Mouse (Mus musculus): ENCODE data around the gene Mucl3. TPM values are rescaled to one million over a fixed set of nuclear protein-coding genes. Genes with fewer than 3 reads are reported as not detected.
A peak's percentile ranks its signal among the peaks of the same experiment; 100 is the strongest.

The Mucl3 gene
- total RNA-seq, 2 experiments from 2014 or later: not detected

DNA sequence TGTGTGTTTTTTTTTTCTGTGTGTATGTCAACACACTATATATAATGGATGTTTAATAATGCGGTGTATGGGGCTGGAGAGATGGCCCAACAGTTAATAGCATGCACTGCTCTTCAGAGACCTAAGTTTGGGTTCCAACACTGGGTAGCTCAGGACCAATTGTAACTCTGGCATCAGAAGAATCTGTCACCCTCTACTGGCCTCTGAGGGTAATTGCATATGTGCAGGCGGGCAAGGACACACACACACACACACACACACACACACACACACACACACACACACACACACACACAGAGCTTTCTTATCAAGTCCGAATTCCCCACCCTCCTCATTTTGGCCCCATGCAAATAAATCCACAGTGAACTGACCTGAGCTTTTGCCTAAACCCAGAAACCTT, 8.3 kb downstream of the Mucl3 start:
- DNase-seq: no peak

DNA sequence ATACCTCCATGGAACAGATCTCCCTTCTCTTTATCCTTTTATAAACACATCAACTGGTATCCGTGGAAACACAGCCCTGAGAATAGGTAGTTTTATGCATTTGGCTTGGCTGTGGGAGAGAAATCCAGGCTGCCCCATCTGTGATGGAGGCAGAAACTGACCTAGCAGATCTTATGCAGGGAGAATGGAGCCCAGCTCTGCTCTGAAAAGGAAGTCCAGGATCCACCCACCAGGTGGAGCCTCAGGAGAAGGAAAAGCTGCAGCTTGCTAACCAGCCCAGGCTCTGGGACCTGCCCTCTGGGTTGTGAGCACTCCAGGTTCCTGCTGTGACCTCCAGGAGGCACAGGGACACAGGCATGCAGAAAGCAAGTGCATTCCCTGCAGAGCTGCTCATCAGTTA, 9.5 kb downstream of the Mucl3 start:
- DNase-seq: peak; percentile 55

DNA sequence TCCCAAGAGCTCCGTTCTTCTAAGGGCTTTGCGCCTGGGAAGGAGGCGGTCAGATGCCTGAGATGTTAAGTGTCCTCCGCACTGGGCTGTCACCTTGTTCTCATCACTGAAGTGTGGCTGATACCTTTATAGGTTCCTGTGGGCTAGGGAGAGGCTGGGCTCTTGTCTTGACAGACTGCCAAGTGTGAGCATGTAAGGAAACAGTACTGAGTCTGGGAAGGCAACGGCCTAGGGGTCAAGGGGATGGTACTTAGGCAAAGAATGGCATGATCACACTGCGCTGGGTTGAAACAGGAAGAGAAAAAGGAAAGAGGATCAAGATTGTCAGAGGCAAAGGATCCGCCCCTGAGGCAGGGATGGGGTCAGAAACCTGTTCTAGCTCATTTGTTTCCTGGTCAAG, 17.0 kb downstream of the Mucl3 start, which contains the start of gene Gm9573:
Gene Gm9573, minus strand, starts transcription at position 101 of the 400 bp plus-strand sequence.
- no peak for DNase-seq

DNA sequence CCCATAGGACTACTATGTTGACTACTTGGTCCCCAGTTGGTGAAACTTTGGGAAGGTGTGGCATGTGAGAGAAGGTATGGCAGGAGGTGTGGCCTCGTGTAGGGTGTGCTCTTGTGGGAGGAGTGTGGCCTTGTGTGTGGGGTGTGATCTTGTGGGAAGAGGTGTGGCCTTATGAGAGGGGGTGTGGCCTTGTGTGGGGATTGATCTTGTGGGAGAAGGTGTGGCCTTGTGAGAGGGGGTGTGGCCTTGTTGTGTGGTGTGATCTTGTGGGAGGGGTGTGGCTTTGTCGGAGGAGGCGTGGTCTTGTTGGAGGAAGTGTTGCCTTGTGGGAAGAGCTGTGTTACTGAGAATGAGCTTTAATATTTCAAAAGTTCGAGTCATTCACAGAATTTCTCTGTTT, 26.4 kb downstream of the Mucl3 start:
- no peak for DNase-seq

DNA sequence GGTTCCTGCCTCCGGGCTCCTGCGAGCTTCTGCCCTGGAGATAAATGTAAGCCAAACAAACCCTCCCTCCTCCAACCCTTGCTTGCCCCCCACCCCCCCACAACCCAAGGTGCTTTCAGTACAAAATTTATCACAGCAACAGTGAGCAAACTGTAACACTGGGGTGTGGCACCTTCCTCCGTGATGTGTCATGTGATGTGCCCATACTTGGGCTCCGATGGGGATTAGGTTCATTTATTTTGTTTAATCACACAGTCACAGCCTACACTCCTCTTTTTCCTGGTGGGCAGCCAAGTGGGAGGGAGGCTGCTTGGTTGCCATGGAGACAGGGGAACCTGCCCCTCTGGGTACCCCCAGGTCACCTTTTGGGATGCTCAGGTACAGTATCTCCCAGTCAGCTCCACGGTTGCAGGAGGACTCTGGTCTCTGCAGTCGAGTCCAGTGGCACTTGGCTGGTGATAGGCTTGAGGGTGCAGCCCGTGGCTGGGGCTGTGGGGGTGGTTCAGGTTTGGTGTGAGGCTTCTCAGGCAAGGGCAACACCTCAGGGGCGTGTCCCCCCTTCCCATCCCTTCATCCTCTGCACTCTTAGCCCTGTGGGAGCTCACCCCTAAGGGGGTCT, 41.6 kb downstream of the Mucl3 start:
- no peak for DNase-seq

DNA sequence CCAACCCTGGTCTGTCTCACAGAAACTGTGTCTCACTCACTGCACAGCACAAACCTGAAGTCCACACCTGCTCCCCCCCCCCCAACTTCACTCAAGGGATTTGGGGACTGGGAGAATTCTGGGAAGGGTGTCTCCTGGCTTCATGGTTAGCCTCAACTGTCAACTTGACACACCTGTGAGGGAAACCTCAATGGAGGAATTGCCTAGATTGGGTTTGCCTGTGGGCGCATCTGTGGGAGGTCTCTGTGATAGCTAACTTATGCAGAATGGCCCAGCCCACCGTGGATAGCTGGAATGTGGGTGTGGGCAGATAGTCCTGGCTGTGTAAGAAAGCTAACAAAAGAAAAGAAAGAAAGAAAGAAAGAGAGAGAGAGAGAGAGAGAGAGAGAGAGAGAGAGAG, 42.2 kb downstream of the Mucl3 start, which contains the start of gene Sfta2:
Gene Sfta2, plus strand, starts transcription at position 301 of the 400 bp plus-strand sequence.
- DNase-seq: no peak

DNA sequence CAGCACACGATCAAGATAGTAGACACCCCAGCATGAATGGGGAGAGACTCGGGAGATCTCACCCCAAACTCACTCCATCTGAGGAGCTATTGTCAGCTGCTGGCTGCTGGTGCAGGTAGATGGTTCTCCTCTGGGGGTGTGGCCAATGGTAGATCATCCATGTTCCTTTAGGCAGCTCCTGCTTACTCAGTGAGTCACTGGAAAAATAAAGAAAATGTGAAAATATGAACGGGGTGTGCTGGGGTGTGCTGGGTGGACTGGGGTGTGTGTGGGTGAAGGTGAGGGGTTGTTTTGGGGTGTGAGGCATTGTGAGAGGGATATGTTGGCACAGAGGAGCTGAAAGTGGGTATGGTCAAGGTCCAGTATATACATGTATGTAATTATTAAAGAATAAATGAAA, 46.1 kb downstream of the Mucl3 start:
- no peak for DNase-seq

DNA sequence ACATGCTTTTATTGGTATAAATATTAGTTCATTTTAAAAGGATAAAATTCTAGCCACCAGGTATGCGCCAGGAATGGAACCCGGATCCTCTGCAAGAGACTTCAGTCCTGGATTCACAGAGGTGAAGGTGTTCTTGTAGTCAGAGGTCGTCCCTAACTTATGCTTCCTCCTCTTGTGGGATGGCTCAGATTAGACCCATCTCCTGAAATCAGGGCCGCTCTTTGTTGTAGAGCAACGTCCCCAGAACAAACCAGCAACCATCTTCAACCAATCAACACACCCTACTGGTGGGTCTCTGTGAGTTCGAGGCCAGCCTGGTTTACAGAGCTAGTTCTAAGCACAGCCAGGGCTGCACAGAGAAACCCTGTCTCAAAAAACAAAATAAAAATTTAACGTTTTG, 49.0 kb downstream of the Mucl3 start:
- DNase-seq: no peak

DNA sequence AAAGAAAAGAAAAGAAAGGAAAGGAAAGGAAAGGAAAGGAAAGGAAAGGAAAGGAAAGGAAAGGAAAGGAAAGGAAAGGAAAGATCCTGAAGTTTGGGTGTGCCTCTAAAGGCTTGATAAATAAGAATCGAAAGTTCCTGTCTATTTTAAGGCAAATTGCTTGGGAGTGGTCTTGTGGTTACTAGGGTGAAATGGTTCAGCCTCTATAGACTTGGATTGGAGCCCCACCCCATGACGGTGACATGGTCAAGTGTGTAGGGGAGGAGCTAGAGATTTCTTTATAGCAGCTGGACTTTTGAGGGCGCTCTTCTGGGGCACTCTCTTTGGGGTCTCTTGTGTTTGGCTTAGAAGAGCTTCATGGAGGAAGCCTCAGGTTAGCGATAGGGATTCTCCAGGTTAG, 49.7 kb downstream of the Mucl3 start:
- no peak for DNase-seq

DNA sequence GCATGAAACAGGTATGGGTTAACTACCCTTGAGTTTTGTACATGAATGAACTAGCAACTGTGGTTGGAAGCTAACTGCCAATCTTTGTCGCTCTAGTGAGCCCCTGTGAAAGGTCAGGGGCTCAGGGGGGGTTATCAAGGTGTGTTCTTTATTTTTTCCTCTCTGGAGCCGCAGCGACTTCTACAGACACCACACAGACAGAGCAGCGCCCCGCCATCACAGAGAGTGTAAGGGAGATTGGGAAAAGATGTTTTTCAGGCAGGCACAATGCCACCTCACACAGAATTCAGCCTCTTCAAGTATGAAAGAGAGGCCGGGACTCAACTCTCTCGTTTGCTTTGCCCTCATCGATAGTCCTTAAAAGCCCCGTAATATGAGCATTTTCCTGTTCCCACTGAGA, 51.4 kb downstream of the Mucl3 start:
- no peak for DNase-seq

DNA sequence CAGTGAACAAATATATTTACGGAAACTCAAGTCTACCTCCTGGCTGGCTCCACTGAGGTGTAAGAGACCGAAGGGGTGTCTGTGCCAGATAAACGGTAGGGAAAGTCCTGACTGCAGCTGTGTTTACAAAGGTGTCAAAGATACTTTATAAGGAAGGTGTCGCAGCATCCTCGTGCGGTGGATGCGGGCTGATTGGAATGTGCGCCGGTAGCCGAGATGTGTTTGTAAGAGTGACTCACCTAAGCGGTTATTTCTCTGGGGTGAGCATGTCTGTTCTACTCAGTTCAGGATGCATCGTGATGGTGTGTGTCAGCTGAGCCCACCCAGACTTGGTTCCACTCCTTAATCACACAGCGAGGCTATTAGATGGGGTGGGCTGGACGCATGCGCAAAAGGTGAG, 51.8 kb downstream of the Mucl3 start:
- DNase-seq: no peak

DNA sequence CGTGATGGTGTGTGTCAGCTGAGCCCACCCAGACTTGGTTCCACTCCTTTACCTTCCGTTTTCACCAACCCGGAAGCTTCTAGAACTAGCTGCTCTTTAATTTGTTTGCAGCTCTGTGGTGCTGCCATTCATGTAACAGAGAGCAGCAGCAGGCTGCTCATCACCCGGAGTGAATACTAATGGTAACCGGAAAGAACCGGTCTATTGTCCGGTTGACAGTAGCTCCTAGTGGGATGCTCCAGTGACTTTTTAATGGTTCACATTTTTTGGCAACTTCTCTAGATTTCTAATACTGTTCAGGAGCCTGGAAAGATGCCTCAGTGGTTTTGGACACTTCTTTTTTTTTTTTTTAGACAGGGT, 52.3 kb downstream of the Mucl3 start:
- DNase-seq: no peak

DNA sequence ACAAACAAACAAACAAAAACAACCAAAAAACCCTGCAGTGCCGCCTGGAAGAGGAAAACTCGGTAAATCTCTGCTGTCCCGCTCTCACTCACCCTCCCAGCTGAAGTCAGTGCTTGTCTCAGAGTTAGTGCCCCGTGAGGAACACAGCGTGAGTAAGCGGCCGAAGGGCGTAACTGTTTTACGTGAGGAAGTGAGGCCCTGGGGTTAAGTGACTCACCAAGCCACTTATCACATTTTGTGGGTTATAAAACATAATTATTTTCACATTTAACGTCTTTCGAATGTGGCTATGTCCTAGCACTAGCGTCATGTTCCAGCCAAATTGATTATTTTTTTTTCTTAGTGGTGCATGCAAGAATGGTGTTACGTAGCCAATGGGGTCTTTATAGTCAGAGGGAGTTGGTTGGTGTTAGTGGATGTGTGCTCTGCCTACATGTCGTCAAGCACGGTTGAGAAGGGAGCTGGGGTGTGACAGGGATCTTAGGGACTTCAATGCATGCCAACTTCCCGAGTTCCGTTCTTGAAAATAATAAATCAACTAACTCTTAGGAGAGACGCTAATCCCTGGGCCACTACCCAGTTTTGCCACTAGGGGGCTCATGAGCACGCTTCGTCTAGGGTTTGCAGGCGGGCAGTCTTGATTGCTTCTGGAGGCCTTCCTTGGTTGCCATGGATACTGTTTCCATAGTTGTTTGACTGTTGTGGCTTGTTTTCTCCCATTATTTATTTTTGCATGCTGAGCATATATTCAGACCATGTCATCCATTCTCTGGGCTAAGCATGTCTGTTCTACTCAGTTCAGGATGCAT, 52.9 kb downstream of the Mucl3 start:
- peak; percentile 87 for DNase-seq

DNA sequence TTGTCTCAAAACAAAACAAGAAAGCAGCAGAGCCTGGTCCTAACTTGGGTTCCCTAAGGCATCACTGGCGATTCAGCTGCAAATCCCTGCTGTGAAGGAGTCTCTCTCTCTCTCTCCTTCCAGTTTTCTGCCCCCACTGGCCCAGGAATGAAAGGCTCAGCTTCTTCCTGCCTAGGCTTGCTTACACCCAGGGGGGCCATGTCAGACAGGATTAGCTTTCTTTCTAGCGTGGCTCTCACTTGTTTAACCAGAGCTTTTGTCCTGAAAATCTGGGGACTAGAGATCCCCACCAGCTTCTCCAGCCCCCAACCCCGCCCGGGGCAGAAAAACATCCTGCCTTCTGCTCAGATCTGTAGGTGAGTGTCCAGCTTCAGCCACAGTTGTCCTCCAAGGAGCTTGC, 55.1 kb downstream of the Mucl3 start:
- no peak for DNase-seq

DNA sequence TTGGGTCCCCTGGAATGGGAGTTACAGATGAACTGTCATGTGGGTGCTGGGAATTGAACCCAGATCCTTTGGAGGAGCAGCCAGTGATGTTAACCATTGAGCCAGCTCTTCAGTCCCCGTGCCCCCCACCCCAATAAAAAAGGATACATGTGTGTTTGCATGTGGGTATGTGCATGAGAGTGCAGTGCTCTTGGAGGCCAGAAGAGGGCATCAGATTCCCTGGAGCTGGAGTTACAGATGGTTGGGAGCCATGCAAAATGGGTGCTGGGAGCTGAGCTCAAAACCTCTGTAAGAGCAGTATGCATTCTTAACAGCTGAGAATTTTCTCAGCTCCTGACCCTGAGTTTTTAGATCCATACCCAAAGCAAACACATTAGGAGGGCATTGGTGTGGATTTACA, 56.2 kb downstream of the Mucl3 start:
- no peak for DNase-seq

Other genes with a start within 250 kb of the Mucl3 start
- gene H2-Q6, start 218.8 kb downstream of the Mucl3 start, total RNA-seq (2021): under 1 TPM; 0.21 to 0.52 TPM
- under 1 TPM; 0.69 to 0.92 TPM for gene H2-Q7, start 204.5 kb downstream of the Mucl3 start, total RNA-seq (2021)
- under 1 TPM; 0.19 to 0.36 TPM for gene H2-Q10, start 173.6 kb downstream of the Mucl3 start, total RNA-seq (2021)
- not detected for gene Pou5f1, start 137.7 kb downstream of the Mucl3 start, total RNA-seq (2021)
- 10 to 100 TPM; 41.1 to 44.2 TPM for gene Tcf19, start 126.9 kb downstream of the Mucl3 start, total RNA-seq (2021)
- gene Cchcr1, start 126.6 kb downstream of the Mucl3 start, total RNA-seq (2021): 10 to 100 TPM; 11.0 to 12.5 TPM
- not detected for gene Psors1c2, start 110.5 kb downstream of the Mucl3 start, total RNA-seq (2021)
- under 1 TPM; 0.16 to 0.26 TPM for gene Cdsn, start 91.6 kb downstream of the Mucl3 start, total RNA-seq (2021)
- gene 2300002M23Rik, start 76.2 kb downstream of the Mucl3 start, total RNA-seq (2021): not detected
- gene Sfta2, start 42.1 kb downstream of the Mucl3 start, total RNA-seq (2021): not detected
- gene Gm9573, start 17.1 kb downstream of the Mucl3 start, total RNA-seq (2021): not detected
- gene Vars2, start 23.9 kb upstream of the Mucl3 start, total RNA-seq (2021): 10 to 100 TPM; 29.0 to 29.2 TPM
- 10 to 100 TPM; 19.4 to 20.9 TPM for gene Gtf2h4, start 30.0 kb upstream of the Mucl3 start, total RNA-seq (2021)
- 100 to 1,000 TPM; 107 to 113 TPM for gene Ddr1, start 60.9 kb upstream of the Mucl3 start, total RNA-seq (2021)
- gene Ier3, start 178.0 kb upstream of the Mucl3 start, total RNA-seq (2021): 10 to 100 TPM; 39.7 to 42.5 TPM
- gene Flot1, start 179.5 kb upstream of the Mucl3 start, total RNA-seq (2021): 100 to 1,000 TPM in 1 of 2 experiments, 10 to 100 TPM in 1; 97.8 to 105 TPM
- gene Tubb5, start 194.6 kb upstream of the Mucl3 start, total RNA-seq (2021): 100 to 1,000 TPM; 908 to 913 TPM
- gene Mdc1, start 197.8 kb upstream of the Mucl3 start, total RNA-seq (2021): 10 to 100 TPM; 37.9 to 40.6 TPM
- 10 to 100 TPM; 26.3 to 32.2 TPM for gene Nrm, start 217.6 kb upstream of the Mucl3 start, total RNA-seq (2021)
- 10 to 100 TPM; 32.6 to 32.7 TPM for gene Ppp1r18, start 221.9 kb upstream of the Mucl3 start, total RNA-seq (2021)
- 10 to 100 TPM; 24.2 to 25.1 TPM for gene Dhx16, start 236.1 kb upstream of the Mucl3 start, total RNA-seq (2021)

Data from heart, postnatal 4 days (tissue).